Mouse (Mus musculus): ENCODE data around the gene Atp8a1. TPM values are rescaled to one million over a fixed set of nuclear protein-coding genes. Genes with fewer than 3 reads are reported as not detected.

Atp8a1 gene
- polyA plus RNA-seq, 1 experiment: 2.4 TPM

- Histone ChIP-seq H3K36me3 (ENCODE audit: control insufficient read depth, insufficient read depth, low read length) (no peaks in the 10 kb centered on the region), H3K27ac (ENCODE audit: control insufficient read depth, insufficient read depth, low read depth, low read length) (peak within 1 kb of the TSS; percentile 67; the same call in 1 of the 2 replicates), H3K27me3 (ENCODE audit: control insufficient read depth, insufficient read depth, low read length) (no peaks in the 10 kb centered on the region), H3K4me3 (ENCODE audit: control insufficient read depth, low read depth, low read length) (peak within 1 kb of the TSS; percentile 86), H3K4me1 (ENCODE audit: control insufficient read depth, insufficient read depth, low read length) (peaks cover 13% of the 10 kb centered on the region)
- TF ChIP-seq POLR2A (IDR thresholded peaks at IDR 0.05; ENCODE audit: control insufficient read depth, low read depth, low read length) (no peak; the same call in 1 of the 2 replicates), CTCF (IDR thresholded peaks at IDR 0.05; ENCODE audit: control insufficient read depth, insufficient read depth, insufficient replicate concordance, low read depth, low read length) (no peak)
These were observed 239.2 kb downstream of the Atp8a1 start, which contains the start of gene Shisa3 for GRCm38 (mm10) chr5:67607804-67608673. Gene Shisa3, plus strand, starts transcription at chr5:67607882.

- TF ChIP-seq POLR2A (IDR thresholded peaks at IDR 0.05; ENCODE audit: control insufficient read depth, low read depth, low read length) (no peak), CTCF (IDR thresholded peaks at IDR 0.05; ENCODE audit: control insufficient read depth, insufficient read depth, insufficient replicate concordance, low read depth, low read length) (no peak)
- H3K4me1 ChIP-seq (ENCODE audit: control insufficient read depth, insufficient read depth, low read length): peaks cover 13% of the 10 kb centered on the region
- H3K27me3 ChIP-seq (ENCODE audit: control insufficient read depth, insufficient read depth, low read length): no peaks in the 10 kb centered on the region
- H3K4me3 ChIP-seq (ENCODE audit: control insufficient read depth, low read depth, low read length): peak overlapping the region; percentile 86
- peak overlapping the region; percentile 67; the same call in 1 of the 2 replicates for H3K27ac ChIP-seq (ENCODE audit: control insufficient read depth, insufficient read depth, low read depth, low read length)
- no peaks in the 10 kb centered on the region for H3K36me3 ChIP-seq (ENCODE audit: control insufficient read depth, insufficient read depth, low read length)
These were observed 240.1 kb downstream of the Atp8a1 start for GRCm38 (mm10) chr5:67606916-67607803.

- Histone ChIP-seq H3K27me3 (ENCODE audit: control insufficient read depth, insufficient read depth, low read length) (no peaks in the 10 kb centered on the region), H3K4me3 (ENCODE audit: control insufficient read depth, low read depth, low read length) (no peak overlapping the region), H3K4me1 (ENCODE audit: control insufficient read depth, insufficient read depth, low read length) (peaks cover 13% of the 10 kb centered on the region), H3K36me3 (ENCODE audit: control insufficient read depth, insufficient read depth, low read length) (no peaks in the 10 kb centered on the region), H3K27ac (ENCODE audit: control insufficient read depth, insufficient read depth, low read depth, low read length) (no peak overlapping the region)
- no peak for TF ChIP-seq POLR2A (IDR thresholded peaks at IDR 0.05; ENCODE audit: control insufficient read depth, low read depth, low read length)
- TF ChIP-seq CTCF (IDR thresholded peaks at IDR 0.05; ENCODE audit: control insufficient read depth, insufficient read depth, insufficient replicate concordance, low read depth, low read length): no peak
These were observed 241.3 kb downstream of the Atp8a1 start for GRCm38 (mm10) chr5:67605951-67606350.

GRCm38 (mm10) chr5:67599935-67600334, 247.3 kb downstream of the Atp8a1 start:
- H3K4me1 ChIP-seq (ENCODE audit: control insufficient read depth, insufficient read depth, low read length): no peaks in the 10 kb centered on the region
- H3K4me3 ChIP-seq (ENCODE audit: control insufficient read depth, low read depth, low read length): no peak overlapping the region
- no peak overlapping the region for H3K27ac ChIP-seq (ENCODE audit: control insufficient read depth, insufficient read depth, low read depth, low read length)
- no peaks in the 10 kb centered on the region for H3K36me3 ChIP-seq (ENCODE audit: control insufficient read depth, insufficient read depth, low read length)
- TF ChIP-seq POLR2A (IDR thresholded peaks at IDR 0.05; ENCODE audit: control insufficient read depth, low read depth, low read length) (no peak), CTCF (IDR thresholded peaks at IDR 0.05; ENCODE audit: control insufficient read depth, insufficient read depth, insufficient replicate concordance, low read depth, low read length) (no peak)
- no peaks in the 10 kb centered on the region for H3K27me3 ChIP-seq (ENCODE audit: control insufficient read depth, insufficient read depth, low read length)

GRCm38 (mm10) chr5:67595629-67596028, 251.6 kb downstream of the Atp8a1 start:
- no peak for TF ChIP-seq POLR2A (IDR thresholded peaks at IDR 0.05; ENCODE audit: control insufficient read depth, low read depth, low read length)
- TF ChIP-seq CTCF (IDR thresholded peaks at IDR 0.05; ENCODE audit: control insufficient read depth, insufficient read depth, insufficient replicate concordance, low read depth, low read length): no peak
- no peak overlapping the region for H3K4me3 ChIP-seq (ENCODE audit: control insufficient read depth, low read depth, low read length)
- no peaks in the 10 kb centered on the region for H3K36me3 ChIP-seq (ENCODE audit: control insufficient read depth, insufficient read depth, low read length)
- no peaks in the 10 kb centered on the region for H3K4me1 ChIP-seq (ENCODE audit: control insufficient read depth, insufficient read depth, low read length)
- H3K27ac ChIP-seq (ENCODE audit: control insufficient read depth, insufficient read depth, low read depth, low read length): no peak overlapping the region
- no peaks in the 10 kb centered on the region for H3K27me3 ChIP-seq (ENCODE audit: control insufficient read depth, insufficient read depth, low read length)

- no peaks in the 10 kb centered on the region for H3K4me1 ChIP-seq (ENCODE audit: control insufficient read depth, insufficient read depth, low read length)
- TF ChIP-seq POLR2A (IDR thresholded peaks at IDR 0.05; ENCODE audit: control insufficient read depth, low read depth, low read length) (no peak), CTCF (IDR thresholded peaks at IDR 0.05; ENCODE audit: control insufficient read depth, insufficient read depth, insufficient replicate concordance, low read depth, low read length) (no peak)
- H3K27me3 ChIP-seq (ENCODE audit: control insufficient read depth, insufficient read depth, low read length): no peaks in the 10 kb centered on the region
- H3K27ac ChIP-seq (ENCODE audit: control insufficient read depth, insufficient read depth, low read depth, low read length): no peak overlapping the region
- H3K4me3 ChIP-seq (ENCODE audit: control insufficient read depth, low read depth, low read length): no peak overlapping the region
- no peaks in the 10 kb centered on the region for H3K36me3 ChIP-seq (ENCODE audit: control insufficient read depth, insufficient read depth, low read length)
These were observed 252.2 kb downstream of the Atp8a1 start for GRCm38 (mm10) chr5:67595070-67595469.
